1 mouse cellular context compared by ENCODE assay signal in the genomic region with DNA sequence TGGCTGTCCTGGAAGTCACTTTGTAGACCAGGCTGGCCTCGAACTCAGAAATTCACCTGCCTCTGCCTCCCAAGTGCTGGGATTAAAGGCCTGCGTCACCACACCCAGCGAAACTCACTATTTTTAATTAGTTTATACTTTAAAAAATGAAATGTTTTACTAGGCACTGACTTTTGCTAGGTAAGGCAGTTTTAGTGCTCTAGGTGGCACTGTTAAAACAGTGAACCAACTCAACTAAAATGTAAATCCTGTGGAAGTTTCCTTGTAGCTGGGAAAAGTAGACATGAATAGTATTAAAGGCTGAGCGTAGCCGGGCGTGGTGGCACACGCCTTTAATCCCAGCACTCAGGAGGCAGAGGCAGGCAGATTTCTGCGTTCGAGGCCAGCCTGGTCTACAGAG. TPM values are rescaled to one million over a fixed set of nuclear protein-coding genes. Genes with fewer than 3 reads are reported as not detected.
"Had no signal": no experiment of that assay in that cellular context is flagged by ENCODE, and none has a peak within 500 bp of the region (broad histone marks: within the 10 kb centered on the region; RNA-seq: fewer than 3 reads in every experiment).

No protein-coding gene starts in this region.

RNA-seq across cellular contexts. Expression of gene Loxl1, which starts 41.4 kb away (rescaled TPM):
- total RNA-seq: megakaryocyte-erythroid progenitor cell, adult 5-6 weeks had no signal
